Mouse (Mus musculus) embryonic fibroblast, embryonic 13.5 days (primary cell): ENCODE results near the gene Il11ra1.
"Not testable (repeated sequence)": the region's sequence is repeated elsewhere in the genome, so short reads cannot be mapped to it uniquely, and the experiment has no call there.

Experiments used
- CTCF ChIP-seq: IDR thresholded peaks from 2 replicates; pipeline ENCODE4 v1.5.1; 2011; ENCODE audit warnings: mild to moderate bottlenecking, control low read depth, low read length, moderate library complexity, borderline replicate concordance; ENCODE audit not compliant: insufficient read depth
- POLR2A ChIP-seq: IDR thresholded peaks from 2 replicates; pipeline ENCODE4 v1.6.1; 2011; ENCODE audit warnings: low read depth, mild to moderate bottlenecking, control low read depth, low read length, moderate library complexity

DNA sequence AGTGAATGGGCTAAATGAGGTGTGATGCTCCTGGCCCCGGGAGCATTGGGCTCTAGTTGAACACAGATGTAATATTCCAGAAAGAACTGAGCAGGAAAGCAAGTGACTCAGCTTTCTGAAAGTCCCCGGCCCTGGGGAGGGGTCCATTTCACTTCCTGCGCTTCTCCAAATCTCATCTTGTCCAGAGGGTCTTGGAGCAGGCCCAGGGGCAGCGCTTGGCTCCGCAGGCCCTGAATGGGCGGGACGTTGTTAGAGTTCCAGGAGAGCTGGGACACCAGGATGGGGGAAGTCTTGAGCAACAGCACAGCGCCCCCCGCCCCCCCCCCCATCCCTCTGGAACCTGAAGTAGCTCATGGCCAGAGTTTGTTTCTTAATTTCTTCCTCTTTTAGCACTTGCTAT is 81.5 kb downstream of the Il11ra1 start:
- TF ChIP-seq POLR2A, CTCF: not testable (repeated sequence)
